14 mouse cellular contexts compared by ENCODE assay signal in genomic region chr3:39705610-39706009, GRCm38 (mm10).
DNase-seq lines count a peak whose midpoint lies in the region; ATAC-seq and TF ChIP-seq lines count a peak whose summit lies in the region.
"Had no signal": no experiment of that assay in that cellular context is flagged by ENCODE, and none has a peak within 500 bp of the region (broad histone marks: within the 10 kb centered on the region; RNA-seq: fewer than 3 reads in every experiment).

No protein-coding gene starts in this region.

- no peaks in the 10 kb centered on the region for H3K27me3 ChIP-seq in liver, postnatal 0 days (ENCODE audit: insufficient read depth, low read length)
- H3K27me3 ChIP-seq in ES-Bruce4 (ENCODE audit: control insufficient read depth, insufficient read depth, low read length, poor library complexity, severe bottlenecking), result no peaks in the 10 kb centered on the region
- no peaks in the 10 kb centered on the region for H3K27me3 ChIP-seq in midbrain, embryonic 16.5 days (ENCODE audit: control insufficient read depth, insufficient read depth, low read depth, low read length)
- H3K27me3 ChIP-seq: heart, embryonic 12.5 days; hindbrain, embryonic 13.5 days had no signal

- H3K4me1 ChIP-seq in liver, postnatal 0 days (ENCODE audit: insufficient read depth), result no peaks in the 10 kb centered on the region
- H3K4me1 ChIP-seq in ES-Bruce4 (ENCODE audit: control insufficient read depth, insufficient read depth, low read length), result no peaks in the 10 kb centered on the region
- no peaks in the 10 kb centered on the region for H3K4me1 ChIP-seq in midbrain, embryonic 16.5 days (ENCODE audit: control insufficient read depth, insufficient read depth, low read length)
- H3K4me1 ChIP-seq: heart, embryonic 12.5 days; hindbrain, embryonic 13.5 days had no signal

- TF ChIP-seq POLR2A in ES-Bruce4 (IDR thresholded peaks at IDR 0.05; ENCODE audit: insufficient read depth, low read length), result no peak

- H3K9ac ChIP-seq in liver, postnatal 0 days (replicated peaks), result no peak overlapping the region
- H3K9ac ChIP-seq in ES-Bruce4 (ENCODE audit: low read depth, poor library complexity, severe bottlenecking), result no peak overlapping the region
- no peak overlapping the region for H3K9ac ChIP-seq in midbrain, embryonic 16.5 days (ENCODE audit: low read depth, low read length)
- H3K9ac ChIP-seq: heart, embryonic 12.5 days; hindbrain, embryonic 13.5 days had no signal

- no peak overlapping the region for H3K4me3 ChIP-seq in gastrocnemius, adult 2 months
- H3K4me3 ChIP-seq in liver, postnatal 0 days (ENCODE audit: low read depth, low read length), result no peak overlapping the region
- no peak overlapping the region for H3K4me3 ChIP-seq in ES-Bruce4 (ENCODE audit: low read depth, low read length)
- H3K4me3 ChIP-seq in midbrain, embryonic 16.5 days (ENCODE audit: low read depth, low read length), result no peak overlapping the region
- H3K4me3 ChIP-seq: heart, embryonic 12.5 days; hindbrain, embryonic 13.5 days had no signal

- no peak overlapping the region for H3K27ac ChIP-seq in gastrocnemius, adult 2 months
- H3K27ac ChIP-seq in liver, postnatal 0 days (ENCODE audit: low read depth), result no peak overlapping the region
- H3K27ac ChIP-seq in ES-Bruce4 (ENCODE audit: insufficient read depth, low read length), result no peak overlapping the region
- H3K27ac ChIP-seq in midbrain, embryonic 16.5 days (ENCODE audit: low read length), result no peak overlapping the region
- H3K27ac ChIP-seq: hindbrain, embryonic 13.5 days; macrophage had no signal

- no peak for ATAC-seq in liver, postnatal 0 days
- ATAC-seq in midbrain, embryonic 16.5 days, result no peak

- TF ChIP-seq EP300 in liver, postnatal 0 days (IDR thresholded peaks at IDR 0.05; ENCODE audit: low read depth), result no peak
- TF ChIP-seq EP300 in ES-Bruce4 (IDR thresholded peaks at IDR 0.05; ENCODE audit: insufficient read depth, low read depth, low read length), result no peak

- DNase-seq in gastrocnemius, adult 2 months, result no peak
- no peak for DNase-seq in gastrocnemius, postnatal 14 days
- no peak for DNase-seq in liver, postnatal 0 days
- no peak for DNase-seq in liver
- peak; percentile 12 for DNase-seq in brain, adult 2 months (ENCODE audit: low read depth, low spot score)
- no peak for DNase-seq in spleen, postnatal 10 days (ENCODE audit: low spot score in 2 of 2)
- DNase-seq: left cerebral cortex, postnatal 4 days; spleen, adult 18-20 months; thymus, adult 2 months had no signal

- no peaks in the 10 kb centered on the region for H3K9me3 ChIP-seq in liver, postnatal 0 days (ENCODE audit: low read length)
- H3K9me3 ChIP-seq in ES-Bruce4 (replicated peaks; ENCODE audit: control insufficient read depth, insufficient read depth, low read length, poor library complexity, severe bottlenecking), result no peaks in the 10 kb centered on the region
- H3K9me3 ChIP-seq in midbrain, embryonic 16.5 days (replicated peaks; ENCODE audit: control insufficient read depth, low read length, poor library complexity, severe bottlenecking), result 0 out of 2 replicates have a peak, but pooled peaks cover 4% of the 10 kb centered on the region
- H3K9me3 ChIP-seq: hindbrain, embryonic 13.5 days had no signal

- intact Hi-C loops in gastrocnemius, adult 2 months (cut with DNase I), result loop anchor here (10.0 kb wide), 1 partner anchor 821 kb away; the partner anchor contains the start of gene Fat4
- intact Hi-C loops in gastrocnemius, postnatal 14 days (cut with DNase I; ENCODE audit: low total_unique reads), result no loop called here

- no peak overlapping the region for H3K4me2 ChIP-seq in liver, postnatal 0 days (ENCODE audit: low read depth, low read length)
- H3K4me2 ChIP-seq in midbrain, embryonic 16.5 days (ENCODE audit: low read length), result no peak overlapping the region
- H3K4me2 ChIP-seq: heart, embryonic 12.5 days; hindbrain, embryonic 13.5 days had no signal

- WGBS in liver, postnatal 0 days (ENCODE audit: insufficient replicate concordance), result 72% methylated on average over 1 of the region's 1 CpGs
- WGBS in midbrain, embryonic 16.5 days, result 89% methylated on average over 1 of the region's 1 CpGs

- TF ChIP-seq CTCF in gastrocnemius, adult 2 months (IDR thresholded peaks at IDR 0.05), result peak; percentile 39
- peak; percentile 32 for TF ChIP-seq CTCF in liver, postnatal 0 days (IDR thresholded peaks at IDR 0.05; ENCODE audit: low read depth)
- peak; percentile 34 for TF ChIP-seq CTCF in ES-Bruce4 (IDR thresholded peaks at IDR 0.05; ENCODE audit: low read depth, low read length)

- no peaks in the 10 kb centered on the region for H3K36me3 ChIP-seq in liver, postnatal 0 days (replicated peaks; ENCODE audit: insufficient read depth, low read length)
- H3K36me3 ChIP-seq in ES-Bruce4 (ENCODE audit: control insufficient read depth, insufficient read depth, low read length, poor library complexity, severe bottlenecking), result no peaks in the 10 kb centered on the region
- no peaks in the 10 kb centered on the region for H3K36me3 ChIP-seq in midbrain, embryonic 16.5 days (ENCODE audit: control insufficient read depth, insufficient read depth, low read length)
- H3K36me3 ChIP-seq: heart, embryonic 12.5 days; hindbrain, embryonic 13.5 days had no signal
